Mouse (Mus musculus): ENCODE measurements around the gene Gga3. TPM values are rescaled to one million over a fixed set of nuclear protein-coding genes. Genes with fewer than 3 reads are reported as not detected.

The Gga3 gene
- total RNA-seq, 2 experiments from 2014 or later = 18.8 to 20.7 TPM

DNA sequence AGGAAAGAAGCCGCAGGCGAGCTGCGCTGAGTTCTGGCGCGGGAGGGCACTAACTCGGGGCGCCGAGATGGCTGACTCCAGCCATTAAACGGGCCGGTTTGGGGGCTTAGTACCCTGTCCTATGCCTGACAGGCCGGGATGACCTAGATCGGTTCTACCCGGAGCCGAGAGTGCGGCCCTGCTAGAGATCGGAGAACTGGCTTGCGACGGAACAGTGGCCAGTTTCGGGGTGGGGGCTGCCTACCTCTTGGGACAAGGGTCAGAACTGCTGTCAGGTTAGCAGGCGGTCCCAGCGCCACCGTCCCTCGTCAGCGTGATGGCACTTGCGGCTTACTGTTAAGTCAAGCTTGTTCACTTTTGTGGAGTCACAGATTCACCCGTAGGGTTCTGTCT lies 449 bp upstream of the Gga3 start:
- intact Hi-C loops (cut with DNase I) = loop anchor here (10.0 kb wide), 1 partner anchor 189 kb away; the partner anchor contains the start of gene Atp5h
- DNase-seq = peak; percentile 49
- TF ChIP-seq CTCF (IDR thresholded peaks at IDR 0.05) = no peak
- Histone ChIP-seq H3K4me3 (peak overlapping the region; percentile 73), H3K27ac (peak overlapping the region; percentile 97)

DNA sequence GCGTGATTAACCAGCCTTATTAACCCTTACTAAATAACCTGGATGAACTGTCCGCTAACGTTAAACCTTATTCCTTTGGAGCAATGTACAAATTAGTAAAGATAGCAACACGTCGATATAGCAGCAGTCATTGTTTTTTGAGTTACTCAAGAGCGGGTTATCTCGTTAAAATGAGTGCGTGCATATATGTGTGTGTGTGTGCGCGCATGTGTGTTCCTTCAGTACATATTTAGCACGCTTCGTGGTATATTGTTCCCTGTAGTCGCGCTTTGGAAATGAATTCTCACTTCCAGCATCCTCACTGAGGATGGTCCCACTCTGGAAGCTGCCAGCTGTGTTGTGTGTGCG lies 749 bp downstream of the Gga3 start:
- DNase-seq = no peak
- peak overlapping the region; percentile 97 for H3K27ac ChIP-seq
- intact Hi-C loops (cut with DNase I) = loop anchor here (10.0 kb wide), 1 partner anchor 188 kb away; the partner anchor contains the start of gene Atp5h
- no peak for TF ChIP-seq CTCF (IDR thresholded peaks at IDR 0.05)
- H3K4me3 ChIP-seq = peak overlapping the region; percentile 73

DNA sequence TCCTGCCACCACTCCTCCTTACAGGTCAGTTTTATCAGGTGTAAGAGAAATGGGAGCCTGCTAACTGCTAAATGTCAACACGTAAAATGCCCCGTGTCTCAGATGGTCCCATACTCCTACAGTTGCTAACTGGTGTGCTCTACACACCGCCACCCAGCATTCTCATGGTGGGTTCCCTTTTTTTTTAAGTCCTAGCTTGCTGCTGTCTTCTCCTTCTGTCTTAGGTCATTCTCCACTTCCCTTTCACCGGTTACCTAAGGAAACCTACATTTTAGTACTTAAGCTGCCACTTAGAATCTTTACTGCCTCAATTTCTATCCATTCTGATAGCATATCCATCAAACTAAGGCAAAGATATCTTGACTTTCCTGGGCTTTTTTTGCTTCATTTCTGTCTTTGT lies 2.7 kb downstream of the Gga3 start:
- no peak for TF ChIP-seq CTCF (IDR thresholded peaks at IDR 0.05)
- DNase-seq = no peak
- H3K27ac ChIP-seq = no peak overlapping the region
- intact Hi-C loops (cut with DNase I) = loop anchor here (10.0 kb wide), 1 partner anchor 186 kb away; the partner anchor contains the start of gene Atp5h
- no peak overlapping the region for H3K4me3 ChIP-seq

DNA sequence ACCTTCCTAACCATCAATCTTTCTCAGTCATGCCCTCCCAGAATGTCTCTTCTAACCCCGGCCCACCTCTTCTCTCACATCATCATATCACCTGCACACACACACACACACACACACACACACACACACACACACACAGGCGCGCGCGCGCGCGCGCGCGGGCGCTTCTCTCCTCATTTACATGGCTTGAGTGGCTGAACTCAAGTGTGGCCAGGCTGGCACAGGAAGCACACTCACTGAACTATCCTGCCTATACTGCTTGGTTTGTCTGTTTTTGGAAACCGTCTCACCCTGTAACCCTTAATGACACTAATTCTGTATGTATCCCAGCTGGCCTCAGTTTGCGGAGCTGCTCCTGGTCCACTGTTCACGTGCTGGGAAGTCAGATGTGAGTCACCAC lies 3.1 kb downstream of the Gga3 start:
- peak; percentile 11 for DNase-seq
- intact Hi-C loops (cut with DNase I) = loop anchor here (10.0 kb wide), 1 partner anchor 186 kb away; the partner anchor contains the start of gene Atp5h
- no peak overlapping the region for H3K27ac ChIP-seq
- TF ChIP-seq CTCF (IDR thresholded peaks at IDR 0.05) = no peak
- H3K4me3 ChIP-seq = no peak overlapping the region

DNA sequence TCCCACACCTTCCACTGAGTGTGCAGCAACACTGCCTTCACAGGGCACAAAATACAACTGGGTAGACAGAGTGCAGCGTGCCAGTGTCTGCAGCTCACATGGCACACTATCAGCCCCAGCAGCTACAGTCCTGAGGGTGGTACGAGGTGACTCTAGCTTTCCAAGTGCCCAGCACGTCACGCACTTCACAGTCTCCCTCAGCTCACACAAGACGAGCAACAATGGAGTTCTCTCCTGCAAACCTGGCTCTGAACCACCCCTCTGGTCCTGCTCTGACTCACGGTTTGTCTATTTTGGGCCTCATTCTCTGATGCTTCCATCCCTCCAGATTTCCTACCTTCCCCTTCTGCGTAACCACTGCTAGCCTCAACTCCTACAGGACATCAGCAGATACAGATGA lies 4.1 kb downstream of the Gga3 start:
- Histone ChIP-seq H3K27ac (peak overlapping the region; percentile 5; the same call in 1 of the 2 replicates), H3K4me3 (no peak overlapping the region)
- peak; percentile 10 for DNase-seq
- no peak for TF ChIP-seq CTCF (IDR thresholded peaks at IDR 0.05)
- intact Hi-C loops (cut with DNase I) = loop anchor here (10.0 kb wide), 1 partner anchor 185 kb away; the partner anchor contains the start of gene Atp5h

DNA sequence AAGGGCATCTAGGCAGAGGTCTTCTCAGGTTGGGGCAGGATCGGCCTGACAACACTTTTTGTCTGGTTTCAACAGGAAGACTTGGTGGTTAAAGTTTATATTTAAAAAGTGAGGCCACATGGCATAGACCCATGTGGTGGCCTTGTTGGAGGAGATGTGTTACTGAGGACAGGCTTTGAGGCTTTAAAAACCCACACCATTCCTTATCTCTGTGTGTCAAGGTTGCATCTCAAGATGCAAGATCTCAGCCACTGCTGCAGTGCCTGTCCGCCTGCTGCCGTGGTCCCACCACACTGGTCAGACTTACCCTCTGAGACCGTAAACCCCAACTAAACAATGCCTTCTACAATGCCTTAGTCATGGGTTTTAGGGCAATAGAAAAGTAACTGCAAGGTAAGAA lies 5.5 kb downstream of the Gga3 start:
- intact Hi-C loops (cut with DNase I) = no loop called here
- no peak overlapping the region for H3K27ac ChIP-seq
- no peak for DNase-seq
- no peak for TF ChIP-seq CTCF (IDR thresholded peaks at IDR 0.05)
- H3K4me3 ChIP-seq = no peak overlapping the region

DNA sequence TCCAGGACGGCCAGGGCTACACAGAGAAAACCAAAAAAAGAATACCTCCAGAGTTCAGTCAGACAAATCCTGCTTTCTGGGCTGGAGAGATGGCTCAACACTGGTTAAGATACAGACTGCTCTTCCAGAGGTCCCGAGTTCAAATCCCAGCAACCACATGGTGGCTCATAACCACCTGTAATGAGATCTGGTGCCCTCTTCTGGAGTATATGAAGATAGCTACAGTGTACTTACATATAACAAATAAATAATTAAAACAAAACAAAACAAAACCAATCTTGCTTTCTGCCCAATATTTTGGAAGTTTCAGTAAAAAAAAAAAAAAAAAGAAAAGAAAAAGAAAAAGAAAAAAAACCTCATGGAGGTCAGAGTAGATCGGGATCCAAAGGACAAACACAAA lies 8.6 kb downstream of the Gga3 start:
- no peak overlapping the region for H3K27ac ChIP-seq
- TF ChIP-seq CTCF (IDR thresholded peaks at IDR 0.05) = peak; percentile 18; the same call in 1 of the 2 replicates
- H3K4me3 ChIP-seq = no peak overlapping the region
- intact Hi-C loops (cut with DNase I) = no loop called here
- DNase-seq = no peak

DNA sequence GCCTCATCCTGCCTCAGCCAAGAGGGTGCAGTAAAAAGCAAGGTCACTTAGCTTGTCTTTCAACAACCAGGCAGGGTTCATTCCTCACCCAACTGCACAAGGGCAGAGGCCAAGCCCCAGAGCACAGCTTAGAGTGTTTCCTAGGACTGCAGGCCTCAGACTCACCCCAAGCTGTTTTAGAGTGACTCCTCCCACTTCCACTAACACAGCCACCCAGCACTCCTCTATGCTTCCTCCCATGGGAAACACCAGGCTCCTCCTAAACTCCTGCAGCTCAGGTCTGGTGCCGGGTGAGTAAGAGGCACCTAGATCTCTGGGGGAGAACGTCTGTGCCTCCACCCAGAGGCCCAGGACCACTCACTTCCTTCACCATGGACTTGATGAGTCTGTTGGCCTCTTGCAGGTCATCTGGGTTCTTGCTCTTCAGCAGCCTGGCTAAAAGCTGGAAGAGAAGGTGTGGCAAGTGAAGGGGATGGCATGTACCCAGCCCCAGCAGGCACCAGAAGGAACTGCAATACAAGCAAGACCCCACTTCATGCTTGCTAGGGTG lies 13.2 kb downstream of the Gga3 start:
- no peak for DNase-seq
- no peak for TF ChIP-seq CTCF (IDR thresholded peaks at IDR 0.05)
- Histone ChIP-seq H3K4me3 (no peak overlapping the region), H3K27ac (peak overlapping the region; percentile 73)
- intact Hi-C loops (cut with DNase I) = no loop called here

DNA sequence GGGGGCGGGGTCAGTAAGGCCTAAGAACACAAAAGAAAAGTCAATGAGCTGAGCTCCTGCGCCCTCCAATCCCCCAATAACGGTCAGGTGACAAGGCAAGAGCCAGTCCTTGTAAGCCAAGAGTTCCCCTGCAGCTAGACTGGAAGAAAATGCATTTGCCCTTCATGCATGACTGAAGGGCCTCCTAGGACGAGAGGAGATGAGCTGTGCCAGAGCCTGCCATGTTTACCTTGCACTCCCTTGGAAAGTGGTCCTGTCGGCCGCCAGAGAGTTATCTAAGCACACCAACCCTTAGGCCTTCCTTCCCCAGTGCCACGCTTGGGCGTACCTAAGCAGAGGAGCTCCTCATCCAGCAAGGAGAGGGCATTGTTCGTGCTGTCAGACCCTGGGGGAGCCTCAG lies 15.9 kb downstream of the Gga3 start:
- intact Hi-C loops (cut with DNase I) = no loop called here
- no peak for DNase-seq
- Histone ChIP-seq H3K4me3 (no peak overlapping the region), H3K27ac (no peak overlapping the region)
- TF ChIP-seq CTCF (IDR thresholded peaks at IDR 0.05) = no peak

DNA sequence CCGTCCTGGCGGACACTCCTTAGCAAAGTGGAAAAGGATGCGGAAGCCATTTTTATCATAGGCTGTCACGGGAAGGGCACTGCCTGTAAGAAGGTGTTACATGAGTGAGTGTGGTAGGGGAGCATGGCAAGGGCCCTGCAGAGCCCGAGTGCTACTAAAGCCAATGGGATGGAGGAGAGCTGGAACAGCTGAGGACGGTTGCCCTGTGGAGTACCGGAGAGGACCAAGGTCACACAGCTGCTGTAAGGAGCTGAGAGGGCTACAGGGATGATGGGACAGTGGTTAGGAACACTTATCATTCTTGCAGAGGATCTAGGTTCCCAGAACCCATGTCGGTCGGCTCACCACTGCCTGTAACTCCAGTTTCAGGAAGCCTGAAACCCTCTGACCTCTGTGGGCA lies 17.4 kb downstream of the Gga3 start:
- intact Hi-C loops (cut with DNase I) = no loop called here
- no peak for DNase-seq
- no peak for TF ChIP-seq CTCF (IDR thresholded peaks at IDR 0.05)
- Histone ChIP-seq H3K4me3 (no peak overlapping the region), H3K27ac (no peak overlapping the region)

DNA sequence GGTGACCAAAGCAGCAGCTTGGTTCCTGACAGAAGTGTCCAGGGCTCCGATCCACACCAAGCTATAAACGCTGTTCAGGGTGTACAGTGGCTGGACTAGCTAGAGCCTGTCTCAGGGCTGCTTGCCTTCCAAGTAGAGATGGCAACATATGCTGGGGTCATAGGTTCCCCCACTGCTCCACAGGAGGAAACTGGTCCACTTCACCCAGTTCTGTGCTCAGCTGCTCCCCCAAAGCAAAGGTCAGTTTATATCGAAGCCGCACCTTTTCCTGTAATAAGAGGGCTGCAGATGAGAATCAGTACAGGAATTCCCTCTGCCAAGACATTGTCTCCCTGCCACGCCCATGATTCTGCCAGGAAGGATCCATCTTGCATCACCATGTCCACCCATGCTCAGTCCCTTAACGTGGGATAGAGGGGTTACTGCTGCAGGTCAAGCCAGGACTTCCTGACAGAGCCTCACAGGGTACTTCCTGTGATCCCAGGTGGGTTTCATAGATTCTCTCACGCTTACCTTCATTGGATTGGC lies 18.2 kb downstream of the Gga3 start:
- H3K4me3 ChIP-seq = no peak overlapping the region
- no peak for TF ChIP-seq CTCF (IDR thresholded peaks at IDR 0.05)
- intact Hi-C loops (cut with DNase I) = no loop called here
- no peak for DNase-seq
- no peak overlapping the region for H3K27ac ChIP-seq

DNA sequence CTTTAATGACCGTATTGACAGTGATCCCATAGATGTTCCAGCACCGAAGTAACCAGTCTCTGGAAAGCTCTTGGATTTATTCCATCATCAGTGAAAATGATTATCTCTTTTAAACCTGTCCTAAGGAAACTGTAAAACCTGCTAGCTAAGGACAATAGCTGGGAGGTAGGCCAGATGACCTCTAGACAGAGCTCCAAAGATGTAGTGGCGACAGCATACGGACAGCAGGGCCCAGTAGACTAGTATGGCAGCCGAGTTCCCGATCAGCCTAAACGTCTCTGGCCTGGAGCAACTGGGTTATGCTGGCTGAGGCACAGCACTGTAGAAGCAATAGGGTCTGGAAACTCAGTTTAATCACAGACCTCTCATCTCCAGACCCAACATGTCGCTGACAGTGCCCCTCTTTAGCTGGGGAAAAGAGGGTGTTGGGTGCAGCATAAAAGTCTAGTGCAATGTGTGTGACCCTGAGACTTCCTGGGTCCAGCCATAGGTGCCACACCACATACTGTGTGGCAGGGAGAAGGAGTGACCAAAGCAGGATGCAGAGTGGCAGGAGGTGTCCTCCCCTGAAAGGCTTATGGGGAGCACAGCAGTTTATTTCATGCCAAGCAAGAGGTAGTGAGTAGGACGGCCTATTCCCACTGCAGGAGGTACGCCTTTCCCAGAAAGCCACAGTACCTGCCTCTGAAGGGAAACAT lies 19.3 kb downstream of the Gga3 start:
- H3K4me3 ChIP-seq = no peak overlapping the region
- no peak for TF ChIP-seq CTCF (IDR thresholded peaks at IDR 0.05)
- H3K27ac ChIP-seq = no peak overlapping the region; the same call in 1 of the 2 replicates
- no peak for DNase-seq
- intact Hi-C loops (cut with DNase I) = no loop called here

DNA sequence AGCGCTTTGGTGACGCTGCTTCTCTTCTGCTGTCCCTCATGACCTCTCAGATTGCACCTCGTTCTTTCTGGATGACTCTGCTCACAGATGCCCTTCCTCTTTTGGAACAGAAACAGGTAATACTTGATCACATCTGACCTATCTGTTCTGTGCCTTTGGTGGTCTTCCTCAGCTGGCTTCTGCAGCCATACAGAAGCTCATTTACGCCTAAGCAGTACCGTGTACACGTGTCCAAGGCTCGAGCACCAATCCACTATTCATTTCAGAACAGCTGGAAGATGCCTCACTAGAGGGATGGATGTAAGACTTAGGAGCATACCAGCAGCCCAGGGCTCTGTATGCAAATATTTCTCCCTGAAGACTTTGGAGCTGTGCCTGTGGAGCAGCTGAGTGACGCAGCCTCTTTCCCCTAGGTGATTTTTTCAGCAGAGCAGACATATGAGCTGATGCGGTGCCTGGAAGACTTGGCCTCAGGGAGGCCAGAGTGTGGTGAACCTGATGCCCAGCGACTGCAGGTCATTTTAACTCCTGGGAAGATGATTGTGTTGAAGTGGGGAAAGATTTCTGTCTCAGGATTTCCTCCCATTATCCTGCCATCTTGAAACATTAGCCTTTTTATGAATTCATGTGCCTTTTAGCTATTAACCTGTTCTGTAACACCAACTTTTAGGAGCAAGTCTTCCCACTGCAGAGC lies 20.8 kb downstream of the Gga3 start:
- no peak for DNase-seq
- no peak overlapping the region for H3K4me3 ChIP-seq
- intact Hi-C loops (cut with DNase I) = no loop called here
- H3K27ac ChIP-seq = no peak overlapping the region
- no peak for TF ChIP-seq CTCF (IDR thresholded peaks at IDR 0.05)
